8 mouse cellular contexts compared by ENCODE assay signal in genomic region chr16:4512661-4513438, GRCm38 (mm10). TPM values are rescaled to one million over a fixed set of nuclear protein-coding genes. Genes with fewer than 3 reads are reported as not detected.
DNase-seq lines count a peak whose midpoint lies in the region; ATAC-seq and TF ChIP-seq lines count a peak whose summit lies in the region.

No protein-coding gene starts in this region.

- no peak overlapping the region for H3K4me3 ChIP-seq in midbrain, postnatal 0 days (ENCODE audit: low read depth, low read length)
- no peak overlapping the region for H3K4me3 ChIP-seq in midbrain, embryonic 14.5 days (replicated peaks; ENCODE audit: low read depth, low read length)
- H3K4me3 ChIP-seq in limb, embryonic 13.5 days: no peak overlapping the region
- H3K4me3 ChIP-seq in midbrain, embryonic 10.5 days: no peak overlapping the region

- no peaks in the 10 kb centered on the region for H3K4me1 ChIP-seq in midbrain, postnatal 0 days (ENCODE audit: insufficient read depth, low read length)
- no peaks in the 10 kb centered on the region for H3K4me1 ChIP-seq in midbrain, embryonic 14.5 days (ENCODE audit: control insufficient read depth, insufficient read depth, low read length)
- peaks cover 8% of the 10 kb centered on the region; the same call in 1 of the 2 replicates for H3K4me1 ChIP-seq in limb, embryonic 13.5 days
- H3K4me1 ChIP-seq in midbrain, embryonic 10.5 days: no peaks in the 10 kb centered on the region

- TF ChIP-seq CTCF in midbrain, postnatal 0 days (IDR thresholded peaks at IDR 0.05): no peak

- intact Hi-C loops in heart, postnatal 36 days (cut with DNase I): no loop called here

- 82% methylated on average over 3 of the region's 3 CpGs for WGBS in midbrain, postnatal 0 days
- WGBS in midbrain, embryonic 14.5 days: 87% methylated on average over 3 of the region's 3 CpGs
- WGBS in limb, embryonic 13.5 days: 81% methylated on average over 3 of the region's 3 CpGs
- 88% methylated on average over 3 of the region's 3 CpGs for WGBS in midbrain, embryonic 10.5 days

- no peak for ATAC-seq in midbrain, postnatal 0 days (ENCODE audit: low FRiP score)
- ATAC-seq in midbrain, embryonic 14.5 days (ENCODE audit: low FRiP score, low TSS enrichment): no peak
- ATAC-seq in limb, embryonic 13.5 days (ENCODE audit: low FRiP score, low read depth): peak; percentile 81

- no peaks in the 10 kb centered on the region for H3K27me3 ChIP-seq in midbrain, postnatal 0 days (ENCODE audit: insufficient read depth, low read length)
- H3K27me3 ChIP-seq in midbrain, embryonic 14.5 days (ENCODE audit: control insufficient read depth, insufficient read depth, low read length): no peaks in the 10 kb centered on the region
- no peaks in the 10 kb centered on the region for H3K27me3 ChIP-seq in limb, embryonic 13.5 days
- H3K27me3 ChIP-seq in midbrain, embryonic 10.5 days (ENCODE audit: low read depth, poor library complexity, severe bottlenecking): no peaks in the 10 kb centered on the region

- H3K36me3 ChIP-seq in midbrain, postnatal 0 days (ENCODE audit: insufficient read depth, low read length): no peaks in the 10 kb centered on the region
- H3K36me3 ChIP-seq in midbrain, embryonic 14.5 days (ENCODE audit: control insufficient read depth, insufficient read depth, low read length): no peaks in the 10 kb centered on the region
- no peaks in the 10 kb centered on the region for H3K36me3 ChIP-seq in limb, embryonic 13.5 days
- H3K36me3 ChIP-seq in midbrain, embryonic 10.5 days: no peaks in the 10 kb centered on the region

- H3K9me3 ChIP-seq in midbrain, postnatal 0 days (ENCODE audit: low read length): no peaks in the 10 kb centered on the region
- no peaks in the 10 kb centered on the region for H3K9me3 ChIP-seq in midbrain, embryonic 14.5 days (ENCODE audit: control insufficient read depth, low read length)
- H3K9me3 ChIP-seq in limb, embryonic 13.5 days: no peaks in the 10 kb centered on the region
- H3K9me3 ChIP-seq in midbrain, embryonic 10.5 days (replicated peaks): no peaks in the 10 kb centered on the region

- no peak overlapping the region for H3K27ac ChIP-seq in midbrain, postnatal 0 days (ENCODE audit: low read depth, low read length)
- no peak overlapping the region for H3K27ac ChIP-seq in midbrain, embryonic 14.5 days (replicated peaks; ENCODE audit: low read depth, low read length)
- H3K27ac ChIP-seq in limb, embryonic 13.5 days: peak overlapping the region; percentile 33; the same call in 1 of the 2 replicates
- no peak overlapping the region for H3K27ac ChIP-seq in midbrain, embryonic 10.5 days (replicated peaks)

- no peak overlapping the region for H3K4me2 ChIP-seq in midbrain, postnatal 0 days (ENCODE audit: low read depth, low read length, poor library complexity, severe bottlenecking)
- no peak overlapping the region for H3K4me2 ChIP-seq in midbrain, embryonic 14.5 days (ENCODE audit: low read length)
- H3K4me2 ChIP-seq in limb, embryonic 13.5 days (replicated peaks): no peak overlapping the region

- H3K9ac ChIP-seq in midbrain, postnatal 0 days (replicated peaks; ENCODE audit: low read length, poor library complexity, severe bottlenecking): no peak overlapping the region
- no peak overlapping the region for H3K9ac ChIP-seq in midbrain, embryonic 14.5 days (replicated peaks; ENCODE audit: low read length)
- no peak overlapping the region for H3K9ac ChIP-seq in limb, embryonic 13.5 days

- peak; percentile 54 for DNase-seq in midbrain, postnatal 0 days (ENCODE audit: low spot score)
- no peak for DNase-seq in midbrain, embryonic 14.5 days
- peak; percentile 26 to 44 for DNase-seq in frontal cortex, postnatal 10 days (ENCODE audit: low spot score in 2 of 2)
- peak; percentile 69 to 77 for DNase-seq in heart, postnatal 36 days
- DNase-seq in right cerebral cortex, postnatal 4 days: peak; percentile 32
- DNase-seq in midbrain, embryonic 10.5 days (ENCODE audit: low spot score): no peak
- no peak for DNase-seq in urinary bladder, adult 2 months (ENCODE audit: low spot score)

RNA-seq across cellular contexts. Expression of gene Srl, which starts 28.8 kb away (rescaled TPM):
- total RNA-seq in midbrain, postnatal 0 days (2014; rRNA removed): 34.4 and 59.9 TPM in 2 replicates
- 11.3 and 11.6 TPM in 2 replicates for polyA plus RNA-seq in midbrain, postnatal 0 days (2015; fragmentation: Nextera tagmentation; extraction: Ambion mirVana)
- polyA plus RNA-seq in midbrain, embryonic 14.5 days (2014; fragmentation: Nextera tagmentation; extraction: Ambion mirVana): 17.6 and 25.7 TPM in 2 replicates
- 1,000 to 10,000 TPM in 1 of 2 experiments, 100 to 1,000 TPM in 1; 873 to 1,040 TPM for total RNA-seq in heart, postnatal 36 days (2021)
- 38.7 and 41.8 TPM in 2 replicates for polyA plus RNA-seq in limb, embryonic 13.5 days (2015; fragmentation: Nextera tagmentation; extraction: Ambion mirVana)
- 21.0 and 22.1 TPM in 2 replicates for polyA plus RNA-seq in midbrain, embryonic 10.5 days (2016; fragmentation: Nextera tagmentation; extraction: Ambion mirVana)
- polyA plus RNA-seq in urinary bladder, adult 2 months (2012; rRNA removed): 18.8 and 25.7 TPM in 2 replicates

RNA-seq across cellular contexts. Expression of gene Tfap4, which starts 46.8 kb away (rescaled TPM):
- total RNA-seq in midbrain, postnatal 0 days (2014; rRNA removed): 6.7 and 6.8 TPM in 2 replicates
- polyA plus RNA-seq in midbrain, postnatal 0 days (2015; fragmentation: Nextera tagmentation; extraction: Ambion mirVana): 5.2 and 5.9 TPM in 2 replicates
- 7.2 and 8.9 TPM in 2 replicates for polyA plus RNA-seq in midbrain, embryonic 14.5 days (2014; fragmentation: Nextera tagmentation; extraction: Ambion mirVana)
- total RNA-seq in heart, postnatal 36 days (2021): 1 to 10 TPM; 4.4 to 4.6 TPM
- polyA plus RNA-seq in limb, embryonic 13.5 days (2015; fragmentation: Nextera tagmentation; extraction: Ambion mirVana): 24.9 and 26.3 TPM in 2 replicates
- 28.0 and 32.6 TPM in 2 replicates for polyA plus RNA-seq in midbrain, embryonic 10.5 days (2016; fragmentation: Nextera tagmentation; extraction: Ambion mirVana)
- 8.4 and 9.3 TPM in 2 replicates for polyA plus RNA-seq in urinary bladder, adult 2 months (2012; rRNA removed)

Comparison
In these comparisons a context has a peak if more than half of its experiments do, and no peak if none do; other contexts are left out.
1. DNase-seq: peak in midbrain, postnatal 0 days (single experiment), frontal cortex, postnatal 10 days (2 of 2), heart, postnatal 36 days (2 of 2) and right cerebral cortex, postnatal 4 days (single experiment); none in midbrain, embryonic 14.5 days (single experiment), midbrain, embryonic 10.5 days (single experiment) and urinary bladder, adult 2 months (single experiment).